Mouse (Mus musculus) layer of hippocampus, postnatal 10 days (tissue): ENCODE data around the gene Arid1b. TPM values are rescaled to one million over a fixed set of nuclear protein-coding genes. Genes with fewer than 3 reads are reported as not detected.
A peak's percentile ranks its signal among the peaks of the same experiment; 100 is the strongest.

Experiments
- DNase-seq, 2 experiments: peaks; one replicate each; pipeline ENCODE4 v3.0.0; 2021; ENCODE audit warnings: low spot score in 2 of 2
- total RNA-seq, 2 experiments: library from RNA; stranded (reverse); gene quantifications; 2 replicates each; pipeline ENCODE4 v1.2.3; 2021

Gene Arid1b
- total RNA-seq, 2 experiments from 2014 or later, result 74.7 to 79.4 TPM

- no peak for DNase-seq
These were observed 239.9 kb downstream of the Arid1b start for GRCm38 (mm10) chr17:5233991-5234390.

- no peak for DNase-seq
These were observed 240.9 kb downstream of the Arid1b start for GRCm38 (mm10) chr17:5235057-5235456.

GRCm38 (mm10) chr17:5237765-5238164, 243.6 kb downstream of the Arid1b start:
- no peak for DNase-seq

GRCm38 (mm10) chr17:5238387-5239245, 244.5 kb downstream of the Arid1b start:
- no peak for DNase-seq

- DNase-seq, result no peak
These were observed 250.4 kb downstream of the Arid1b start for GRCm38 (mm10) chr17:5244526-5244925.

GRCm38 (mm10) chr17:5246688-5247087, 252.6 kb downstream of the Arid1b start:
- DNase-seq, result no peak

GRCm38 (mm10) chr17:5247247-5247646, 253.1 kb downstream of the Arid1b start:
- DNase-seq, result no peak

- DNase-seq, result no peak
These were observed 253.6 kb downstream of the Arid1b start for GRCm38 (mm10) chr17:5247737-5248136.

- DNase-seq, result peak; percentile 51 to 60
These were observed 255.0 kb downstream of the Arid1b start for GRCm38 (mm10) chr17:5248957-5249656.

GRCm38 (mm10) chr17:5249681-5250180, 255.6 kb downstream of the Arid1b start:
- no peak for DNase-seq

GRCm38 (mm10) chr17:5252436-5252835, 258.3 kb downstream of the Arid1b start:
- DNase-seq, result peak; percentile 78 to 84

- DNase-seq, result no peak
These were observed 260.8 kb downstream of the Arid1b start for GRCm38 (mm10) chr17:5254717-5255617.

- DNase-seq, result no peak
These were observed 261.4 kb downstream of the Arid1b start for GRCm38 (mm10) chr17:5255618-5255933.

- DNase-seq, result no peak
These were observed 264.8 kb downstream of the Arid1b start for GRCm38 (mm10) chr17:5258978-5259377.

GRCm38 (mm10) chr17:5261131-5261651, 267.1 kb downstream of the Arid1b start:
- no peak for DNase-seq

GRCm38 (mm10) chr17:5261874-5262605, 267.9 kb downstream of the Arid1b start:
- no peak for DNase-seq

GRCm38 (mm10) chr17:5262788-5263187, 268.7 kb downstream of the Arid1b start:
- DNase-seq, result no peak

- no peak for DNase-seq
These were observed 270.7 kb downstream of the Arid1b start for GRCm38 (mm10) chr17:5264783-5265182.

- DNase-seq, result no peak
These were observed 271.5 kb downstream of the Arid1b start for GRCm38 (mm10) chr17:5265615-5266014.

GRCm38 (mm10) chr17:5267747-5268146, 273.6 kb downstream of the Arid1b start:
- no peak for DNase-seq
